Mouse (Mus musculus) brown adipose tissue, adult 24 weeks (tissue): ENCODE data around the gene Elp4. TPM values are rescaled to one million over a fixed set of nuclear protein-coding genes. Genes with fewer than 3 reads are reported as not detected.

ENCODE experiments used
- H3K27ac ChIP-seq: fragments of 200-500 bp; replicated peaks from 2 replicates; pipeline ENCODE4 v1.5.1; 2012; ENCODE audit warnings: low read depth, mild to moderate bottlenecking, low read length
- H3K4me1 ChIP-seq: fragments of 200-500 bp; 2 replicates; pipeline ENCODE4 v1.6.1; 2012; ENCODE audit warnings: low read length, mixed read lengths; ENCODE audit not compliant: control insufficient read depth, insufficient read depth, insufficient read length
- H3K4me3 ChIP-seq: fragments of 200-500 bp; 2 replicates; pipeline ENCODE4 v1.5.1; 2012; ENCODE audit warnings: low read depth, mild to moderate bottlenecking, low read length, moderate library complexity; ENCODE audit not compliant: insufficient read depth
- polyA plus RNA-seq: library from polyadenylated mRNA; stranded (reverse); fragments of >200 nt; gene quantifications from 2 replicates; pipeline ENCODE4 v1.2.4, GENCODE M21; 2012; ENCODE audit not compliant: missing spikeins, insufficient read depth, insufficient read length

Elp4 gene
- polyA plus RNA-seq, 1 experiment: 10.1 TPM

DNA sequence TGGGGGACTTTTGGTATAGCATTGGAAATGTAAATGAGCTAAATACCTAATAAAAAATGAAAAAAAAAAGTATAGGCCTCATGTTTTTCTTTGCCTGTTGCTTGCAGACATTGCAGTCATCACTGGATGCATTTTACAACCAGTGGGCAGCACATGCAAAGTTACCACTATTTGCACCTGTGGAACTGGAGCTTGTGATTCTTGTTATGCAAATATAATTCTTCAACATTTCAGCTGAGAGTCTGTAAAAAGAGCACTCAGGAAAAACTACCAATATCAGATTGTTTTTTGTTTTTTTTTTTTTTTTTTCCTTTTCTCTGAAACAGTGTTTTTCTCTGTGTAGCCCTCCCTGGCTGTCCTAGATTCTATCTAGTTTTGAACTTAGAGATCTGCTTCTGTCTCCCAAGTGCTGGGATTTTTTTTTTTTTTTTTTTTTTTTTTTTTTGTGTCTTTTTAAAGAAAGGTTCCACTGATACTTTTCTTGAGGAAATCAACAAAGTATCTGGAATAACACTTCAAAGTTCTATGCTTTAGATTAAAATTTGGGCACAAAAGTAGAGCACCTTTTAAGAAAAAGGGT, 52.6 kb downstream of the Elp4 start:
- H3K4me3 ChIP-seq: no peak overlapping the region
- H3K27ac ChIP-seq: no peak overlapping the region
- H3K4me1 ChIP-seq: peaks cover 2% of the 10 kb centered on the region; the same call in 1 of the 2 replicates

DNA sequence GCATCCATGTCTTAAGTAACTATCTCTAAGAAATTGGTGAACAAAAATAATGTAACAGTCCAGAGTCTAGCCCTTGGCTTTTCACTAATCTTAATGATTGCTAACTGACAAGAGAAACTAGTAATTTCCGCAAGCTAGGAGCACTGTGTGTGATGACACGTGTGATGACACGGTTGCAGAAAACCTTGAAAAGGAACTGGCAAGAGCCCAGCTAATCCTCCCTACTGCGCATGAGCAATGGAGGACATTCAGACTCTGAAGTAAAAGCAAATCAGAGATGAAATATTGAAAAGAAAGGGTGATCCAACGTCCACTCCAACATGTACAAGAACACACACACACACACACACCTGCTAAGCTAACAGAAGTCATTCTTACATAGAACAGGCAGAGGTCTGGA, 61.2 kb downstream of the Elp4 start:
- H3K4me3 ChIP-seq: no peak overlapping the region
- no peak overlapping the region for H3K27ac ChIP-seq
- no peaks in the 10 kb centered on the region for H3K4me1 ChIP-seq

DNA sequence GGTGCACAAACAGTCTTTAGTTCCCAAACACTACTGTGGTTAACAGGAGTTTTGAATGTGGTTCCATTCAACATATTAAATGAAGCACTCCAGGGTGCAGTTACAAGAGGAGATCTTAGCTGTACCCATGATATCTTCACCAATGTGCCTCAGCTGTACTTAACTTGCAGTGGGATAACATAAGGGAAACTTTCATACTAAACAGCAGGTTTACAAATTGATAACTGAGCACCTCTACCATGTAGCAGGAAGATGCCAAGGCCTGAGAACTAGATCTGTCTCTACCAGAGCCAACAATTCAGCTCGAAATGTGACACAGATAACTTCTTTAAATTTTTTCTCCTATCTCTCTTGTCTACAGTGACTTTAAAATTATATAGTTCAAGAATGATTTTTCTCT, 86.4 kb downstream of the Elp4 start:
- Histone ChIP-seq H3K4me3 (no peak overlapping the region), H3K27ac (no peak overlapping the region), H3K4me1 (no peaks in the 10 kb centered on the region)

DNA sequence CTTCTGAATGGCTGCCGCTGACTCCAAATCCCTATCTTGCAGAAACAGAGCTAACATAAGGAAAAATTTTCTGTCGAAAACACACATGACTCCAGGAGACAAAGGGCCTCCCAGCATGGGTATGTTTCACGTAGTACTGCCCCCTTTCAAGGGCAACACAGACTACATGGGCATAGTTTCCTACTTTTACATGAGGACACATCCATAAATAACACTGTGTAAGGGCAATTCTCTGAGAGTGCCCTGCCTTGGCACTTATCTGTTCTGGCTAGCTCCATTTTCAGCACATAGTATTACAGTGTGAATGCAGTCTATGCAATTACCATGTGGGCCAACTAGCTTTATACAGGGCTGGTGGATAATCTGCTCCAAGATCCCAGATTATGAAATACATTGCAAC, 89.2 kb downstream of the Elp4 start:
- no peak overlapping the region for H3K4me3 ChIP-seq
- H3K27ac ChIP-seq: no peak overlapping the region
- H3K4me1 ChIP-seq: no peaks in the 10 kb centered on the region

- H3K4me3 ChIP-seq: no peak overlapping the region
- H3K27ac ChIP-seq: no peak overlapping the region
- no peaks in the 10 kb centered on the region for H3K4me1 ChIP-seq
Measured at GRCm38 (mm10) chr2:105813041-105813440, 91.3 kb downstream of the Elp4 start.

DNA sequence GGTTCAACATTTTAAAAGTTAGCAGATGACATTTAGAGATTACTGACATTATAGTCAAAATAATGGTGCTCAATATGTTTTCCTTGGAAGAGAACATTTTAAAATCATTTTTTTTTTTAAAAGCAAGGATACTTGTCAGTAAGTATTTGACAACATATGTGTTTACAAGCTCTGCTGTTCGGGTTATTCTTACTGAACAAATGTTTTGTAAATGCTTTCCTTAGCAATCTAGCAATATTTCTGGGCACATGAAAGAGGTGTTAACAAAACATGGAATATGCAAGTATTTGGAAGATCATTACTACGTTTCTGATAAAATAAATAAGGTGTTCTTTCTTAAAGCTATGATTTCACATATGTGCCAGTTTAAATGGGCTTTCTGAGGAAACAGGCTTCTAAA, 94.1 kb downstream of the Elp4 start:
- H3K4me1 ChIP-seq: no peaks in the 10 kb centered on the region
- H3K27ac ChIP-seq: no peak overlapping the region
- no peak overlapping the region for H3K4me3 ChIP-seq

GRCm38 (mm10) chr2:105806571-105806970, 97.8 kb downstream of the Elp4 start:
- no peaks in the 10 kb centered on the region for H3K4me1 ChIP-seq
- no peak overlapping the region for H3K27ac ChIP-seq
- no peak overlapping the region for H3K4me3 ChIP-seq

GRCm38 (mm10) chr2:105806047-105806446, 98.3 kb downstream of the Elp4 start:
- H3K27ac ChIP-seq: no peak overlapping the region
- no peak overlapping the region for H3K4me3 ChIP-seq
- H3K4me1 ChIP-seq: no peaks in the 10 kb centered on the region

DNA sequence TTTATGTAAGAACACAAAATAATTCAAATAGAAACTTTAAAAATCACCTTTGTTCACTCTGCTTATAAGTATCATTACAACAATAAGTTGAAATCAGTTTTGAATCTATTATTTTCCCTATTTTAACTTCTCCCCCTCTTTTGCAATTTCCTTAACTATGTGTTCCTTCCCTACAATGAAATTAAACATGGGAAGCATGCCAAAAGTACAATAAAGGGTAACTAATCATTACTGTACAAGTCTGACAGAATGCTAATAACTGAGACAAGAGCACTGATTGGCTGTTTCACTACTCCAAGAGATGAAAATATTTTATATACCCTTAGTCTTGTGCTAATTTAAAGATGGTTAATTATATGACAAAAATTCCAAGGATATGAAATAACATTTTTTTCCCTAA, 99.2 kb downstream of the Elp4 start:
- no peak overlapping the region for H3K4me3 ChIP-seq
- H3K27ac ChIP-seq: no peak overlapping the region
- H3K4me1 ChIP-seq: no peaks in the 10 kb centered on the region

DNA sequence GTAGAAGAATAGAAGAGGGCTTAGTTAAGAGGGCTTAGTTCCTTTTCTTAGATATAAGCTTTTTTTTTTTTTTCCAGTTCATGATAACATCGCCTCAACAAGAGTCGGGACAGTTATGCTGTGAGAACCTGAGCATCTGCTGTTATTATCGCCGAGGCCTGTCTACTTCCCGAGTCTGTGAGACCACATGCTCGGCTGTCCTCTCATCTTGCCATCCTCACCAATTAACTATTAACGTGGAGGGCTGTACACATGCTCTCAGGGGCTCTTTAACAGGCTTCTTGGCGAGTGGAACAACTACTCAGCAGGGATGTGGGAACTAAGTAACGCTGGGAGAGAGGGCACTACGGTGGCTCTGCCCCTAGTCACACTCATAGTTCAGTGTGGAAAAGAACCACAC, 99.9 kb downstream of the Elp4 start:
- Histone ChIP-seq H3K27ac (no peak overlapping the region), H3K4me1 (no peaks in the 10 kb centered on the region), H3K4me3 (no peak overlapping the region)

GRCm38 (mm10) chr2:105803427-105803826, 100.9 kb downstream of the Elp4 start:
- no peak overlapping the region for H3K4me3 ChIP-seq
- no peaks in the 10 kb centered on the region for H3K4me1 ChIP-seq
- no peak overlapping the region for H3K27ac ChIP-seq

GRCm38 (mm10) chr2:105802902-105803301, 101.5 kb downstream of the Elp4 start:
- no peak overlapping the region for H3K4me3 ChIP-seq
- H3K27ac ChIP-seq: no peak overlapping the region
- H3K4me1 ChIP-seq: no peaks in the 10 kb centered on the region

DNA sequence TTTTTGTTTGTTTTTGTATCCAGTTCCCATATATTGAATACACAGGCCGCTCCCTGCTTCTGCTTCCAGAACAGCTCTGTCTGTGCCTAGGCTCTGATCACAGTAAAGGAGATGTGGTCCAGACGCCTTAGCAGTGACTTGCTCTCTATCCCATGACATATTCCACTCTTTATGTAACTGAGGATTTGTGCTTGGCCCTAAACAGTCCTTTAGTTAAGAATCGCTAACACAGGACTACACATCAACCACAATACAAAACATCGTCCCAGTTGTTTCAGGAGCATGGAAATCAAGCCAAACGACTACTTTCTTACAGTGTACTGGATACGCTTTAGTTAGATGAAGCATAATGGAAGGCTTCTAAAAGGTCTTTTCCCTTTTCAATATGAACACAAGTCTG, 102.8 kb downstream of the Elp4 start:
- Histone ChIP-seq H3K27ac (no peak overlapping the region), H3K4me1 (no peaks in the 10 kb centered on the region), H3K4me3 (no peak overlapping the region)

DNA sequence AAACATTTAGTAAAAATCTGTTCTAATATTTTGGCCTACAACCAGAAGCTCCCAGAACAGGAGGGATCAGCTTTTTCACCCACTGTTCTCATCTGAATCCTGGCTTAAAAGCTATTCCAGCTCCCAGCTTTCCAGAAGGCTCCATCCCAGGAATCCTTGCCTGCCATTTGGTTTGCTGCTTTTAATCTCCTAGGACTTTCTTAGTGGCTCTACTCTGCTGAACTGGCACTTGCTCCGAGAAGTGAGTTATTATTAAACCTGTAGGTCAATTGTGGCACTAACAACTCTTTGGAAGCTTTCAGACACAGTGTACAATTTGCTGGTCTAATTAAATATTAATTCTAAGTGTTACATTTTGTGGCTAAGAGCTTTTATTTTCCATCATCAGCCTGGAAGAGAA, 103.7 kb downstream of the Elp4 start:
- H3K27ac ChIP-seq: no peak overlapping the region
- no peaks in the 10 kb centered on the region for H3K4me1 ChIP-seq

GRCm38 (mm10) chr2:105799840-105800239, 104.5 kb downstream of the Elp4 start:
- Histone ChIP-seq H3K27ac (no peak overlapping the region), H3K4me1 (no peaks in the 10 kb centered on the region), H3K4me3 (no peak overlapping the region)

More for the DNA sequence above, 103.7 kb downstream of the Elp4 start:
- no peak overlapping the region for H3K4me3 ChIP-seq

- Histone ChIP-seq H3K4me3 (no peak overlapping the region), H3K4me1 (no peaks in the 10 kb centered on the region), H3K27ac (no peak overlapping the region)
Measured at GRCm38 (mm10) chr2:105797842-105798241, 106.5 kb downstream of the Elp4 start.

GRCm38 (mm10) chr2:105796101-105796500, 108.3 kb downstream of the Elp4 start:
- Histone ChIP-seq H3K4me1 (no peaks in the 10 kb centered on the region), H3K4me3 (no peak overlapping the region), H3K27ac (no peak overlapping the region)
